Mouse (Mus musculus): ENCODE data around the gene Rad51b. TPM values are rescaled to one million over a fixed set of nuclear protein-coding genes. Genes with fewer than 3 reads are reported as not detected.

Gene Rad51b
- polyA plus RNA-seq, 1 experiment, result 13.8 TPM

DNA sequence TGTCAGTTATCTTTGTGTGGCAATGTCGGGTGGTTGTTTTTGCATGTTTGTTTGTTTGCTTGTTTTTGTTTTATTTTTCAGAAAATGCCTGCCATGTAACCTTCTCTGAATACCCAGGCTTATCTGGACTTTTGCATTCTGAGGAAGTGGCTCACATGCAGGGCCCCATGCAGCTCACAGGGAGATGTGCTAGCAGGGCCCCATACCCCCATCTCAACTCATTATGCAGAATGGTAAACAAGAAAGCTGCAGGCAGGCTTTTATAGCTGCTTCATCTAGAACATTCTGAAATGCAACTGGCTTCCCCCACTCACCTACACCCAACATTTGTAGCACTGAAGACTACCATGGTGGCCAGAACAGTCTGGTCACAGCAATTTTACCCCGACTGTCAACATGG, 557.4 kb downstream of the Rad51b start:
- H3K36me3 ChIP-seq (ENCODE audit: control insufficient read depth, insufficient read depth, low read length, poor library complexity, severe bottlenecking), result no peaks in the 10 kb centered on the region
- H3K9me3 ChIP-seq (replicated peaks; ENCODE audit: control insufficient read depth, insufficient read depth, low read length, poor library complexity, severe bottlenecking), result peaks cover 3% of the 10 kb centered on the region; the same call in 1 of the 2 replicates
- peaks cover 2% of the 10 kb centered on the region for H3K4me1 ChIP-seq (ENCODE audit: control insufficient read depth, insufficient read depth, low read length)
- no peaks in the 10 kb centered on the region for H3K27me3 ChIP-seq (ENCODE audit: control insufficient read depth, insufficient read depth, low read length, poor library complexity, severe bottlenecking)
- H3K27ac ChIP-seq (ENCODE audit: insufficient read depth, low read length), result no peak overlapping the region
- H3K9ac ChIP-seq (ENCODE audit: low read depth, poor library complexity, severe bottlenecking), result no peak overlapping the region
- H3K4me3 ChIP-seq (ENCODE audit: low read depth, low read length), result no peak overlapping the region
- TF ChIP-seq CTCF (IDR thresholded peaks at IDR 0.05; ENCODE audit: low read depth, low read length), result no peak

DNA sequence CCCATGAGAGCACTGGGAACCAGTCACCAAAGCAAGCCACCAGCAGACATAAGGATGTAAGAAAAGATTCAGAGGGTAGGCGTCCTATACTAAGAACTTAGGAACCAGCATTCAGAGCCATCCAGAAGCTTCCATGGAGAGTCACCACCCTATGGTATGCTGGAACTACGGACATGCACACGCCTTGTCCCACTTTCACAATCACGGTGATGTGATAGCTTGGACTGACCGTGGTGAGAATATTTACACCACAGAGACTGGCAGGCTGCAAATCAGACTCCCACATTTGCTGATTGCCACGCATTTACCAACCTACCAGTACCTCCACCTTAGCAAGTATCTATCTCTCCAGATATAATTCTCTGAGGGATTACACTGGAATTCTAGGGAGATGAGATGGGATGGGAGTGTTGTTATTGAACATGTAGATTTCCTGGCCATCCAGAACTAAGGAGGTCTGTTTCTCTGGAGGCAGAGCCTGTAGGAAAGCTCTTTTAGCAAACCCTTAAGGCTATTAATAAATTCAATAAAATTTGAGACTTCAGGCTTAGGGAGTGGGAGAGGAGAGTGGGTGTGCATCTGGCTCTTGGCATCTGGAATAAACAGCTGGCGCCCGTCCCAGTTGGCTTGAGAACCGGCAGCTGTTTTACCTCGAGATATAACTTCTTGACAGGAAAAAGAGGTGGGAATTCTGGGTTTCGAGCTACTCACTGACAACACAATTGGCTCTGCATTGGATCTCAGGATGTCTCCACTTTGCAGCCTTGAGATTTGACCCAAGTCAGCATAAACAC, 559.2 kb downstream of the Rad51b start:
- H3K9me3 ChIP-seq (replicated peaks; ENCODE audit: control insufficient read depth, insufficient read depth, low read length, poor library complexity, severe bottlenecking), result peaks cover 3% of the 10 kb centered on the region; the same call in 1 of the 2 replicates

DNA sequence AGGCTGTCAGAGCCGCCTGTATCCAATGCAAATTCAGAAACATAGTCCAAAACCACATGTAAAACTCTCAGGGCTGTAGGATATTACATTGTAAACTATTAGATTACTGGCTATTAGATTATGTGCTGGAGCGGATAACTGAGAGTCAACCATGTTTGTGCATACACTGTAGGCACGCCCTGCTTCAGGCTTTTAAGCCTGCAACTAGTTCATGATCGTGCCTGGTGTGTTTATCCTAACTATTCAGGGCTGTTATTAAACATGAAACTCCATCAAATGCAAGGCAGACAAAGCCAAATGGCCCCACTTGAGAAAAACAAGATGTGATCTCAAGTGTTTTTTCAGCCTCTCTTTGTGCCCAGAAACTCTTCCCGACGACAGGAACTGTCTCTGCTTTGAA, 560.6 kb downstream of the Rad51b start:
- Histone ChIP-seq H3K9me3 (replicated peaks; ENCODE audit: control insufficient read depth, insufficient read depth, low read length, poor library complexity, severe bottlenecking) (peaks cover 3% of the 10 kb centered on the region; the same call in 1 of the 2 replicates), H3K4me3 (ENCODE audit: low read depth, low read length) (no peak overlapping the region), H3K9ac (ENCODE audit: low read depth, poor library complexity, severe bottlenecking) (no peak overlapping the region), H3K4me1 (ENCODE audit: control insufficient read depth, insufficient read depth, low read length) (peaks cover 2% of the 10 kb centered on the region), H3K27ac (ENCODE audit: insufficient read depth, low read length) (no peak overlapping the region), H3K36me3 (ENCODE audit: control insufficient read depth, insufficient read depth, low read length, poor library complexity, severe bottlenecking) (no peaks in the 10 kb centered on the region), H3K27me3 (ENCODE audit: control insufficient read depth, insufficient read depth, low read length, poor library complexity, severe bottlenecking) (no peaks in the 10 kb centered on the region)
- TF ChIP-seq EP300 (IDR thresholded peaks at IDR 0.05; ENCODE audit: insufficient read depth, low read depth, low read length) (no peak), CTCF (IDR thresholded peaks at IDR 0.05; ENCODE audit: low read depth, low read length) (no peak)

More for the DNA sequence above, 559.2 kb downstream of the Rad51b start:
- Histone ChIP-seq H3K36me3 (ENCODE audit: control insufficient read depth, insufficient read depth, low read length, poor library complexity, severe bottlenecking) (no peaks in the 10 kb centered on the region), H3K27ac (ENCODE audit: insufficient read depth, low read length) (no peak overlapping the region), H3K27me3 (ENCODE audit: control insufficient read depth, insufficient read depth, low read length, poor library complexity, severe bottlenecking) (no peaks in the 10 kb centered on the region), H3K4me3 (ENCODE audit: low read depth, low read length) (no peak overlapping the region), H3K4me1 (ENCODE audit: control insufficient read depth, insufficient read depth, low read length) (peaks cover 4% of the 10 kb centered on the region), H3K9ac (ENCODE audit: low read depth, poor library complexity, severe bottlenecking) (no peak overlapping the region)
- TF ChIP-seq CTCF (IDR thresholded peaks at IDR 0.05; ENCODE audit: low read depth, low read length), result no peak
- no peak for TF ChIP-seq POLR2A (IDR thresholded peaks at IDR 0.05; ENCODE audit: insufficient read depth, low read length)
- TF ChIP-seq EP300 (IDR thresholded peaks at IDR 0.05; ENCODE audit: insufficient read depth, low read depth, low read length), result no peak

DNA sequence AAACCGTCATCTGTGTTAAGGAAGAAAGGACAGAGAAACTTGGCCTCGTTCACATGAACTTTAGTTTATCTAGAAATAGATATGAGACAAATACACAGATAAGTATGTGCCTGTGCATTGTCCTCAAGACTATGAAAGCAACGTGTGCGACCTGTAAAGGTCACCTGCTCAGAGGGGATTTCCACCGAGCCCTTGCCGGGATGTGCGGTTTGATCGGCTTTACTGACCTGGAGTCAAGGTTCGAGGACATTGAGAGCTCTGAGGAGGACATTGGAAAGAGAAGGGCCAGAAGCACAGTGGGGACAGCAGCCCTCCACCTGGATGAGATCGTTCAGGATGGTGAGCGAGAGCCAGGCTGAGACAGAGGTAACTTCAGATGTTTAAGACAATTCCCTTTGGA, 561.3 kb downstream of the Rad51b start:
- Histone ChIP-seq H3K4me3 (ENCODE audit: low read depth, low read length) (no peak overlapping the region), H3K36me3 (ENCODE audit: control insufficient read depth, insufficient read depth, low read length, poor library complexity, severe bottlenecking) (no peaks in the 10 kb centered on the region), H3K9me3 (replicated peaks; ENCODE audit: control insufficient read depth, insufficient read depth, low read length, poor library complexity, severe bottlenecking) (no peaks in the 10 kb centered on the region), H3K9ac (ENCODE audit: low read depth, poor library complexity, severe bottlenecking) (no peak overlapping the region), H3K4me1 (ENCODE audit: control insufficient read depth, insufficient read depth, low read length) (peaks cover 2% of the 10 kb centered on the region), H3K27ac (ENCODE audit: insufficient read depth, low read length) (no peak overlapping the region), H3K27me3 (ENCODE audit: control insufficient read depth, insufficient read depth, low read length, poor library complexity, severe bottlenecking) (no peaks in the 10 kb centered on the region)
- TF ChIP-seq EP300 (IDR thresholded peaks at IDR 0.05; ENCODE audit: insufficient read depth, low read depth, low read length) (no peak), CTCF (IDR thresholded peaks at IDR 0.05; ENCODE audit: low read depth, low read length) (no peak), POLR2A (IDR thresholded peaks at IDR 0.05; ENCODE audit: insufficient read depth, low read length) (no peak)

DNA sequence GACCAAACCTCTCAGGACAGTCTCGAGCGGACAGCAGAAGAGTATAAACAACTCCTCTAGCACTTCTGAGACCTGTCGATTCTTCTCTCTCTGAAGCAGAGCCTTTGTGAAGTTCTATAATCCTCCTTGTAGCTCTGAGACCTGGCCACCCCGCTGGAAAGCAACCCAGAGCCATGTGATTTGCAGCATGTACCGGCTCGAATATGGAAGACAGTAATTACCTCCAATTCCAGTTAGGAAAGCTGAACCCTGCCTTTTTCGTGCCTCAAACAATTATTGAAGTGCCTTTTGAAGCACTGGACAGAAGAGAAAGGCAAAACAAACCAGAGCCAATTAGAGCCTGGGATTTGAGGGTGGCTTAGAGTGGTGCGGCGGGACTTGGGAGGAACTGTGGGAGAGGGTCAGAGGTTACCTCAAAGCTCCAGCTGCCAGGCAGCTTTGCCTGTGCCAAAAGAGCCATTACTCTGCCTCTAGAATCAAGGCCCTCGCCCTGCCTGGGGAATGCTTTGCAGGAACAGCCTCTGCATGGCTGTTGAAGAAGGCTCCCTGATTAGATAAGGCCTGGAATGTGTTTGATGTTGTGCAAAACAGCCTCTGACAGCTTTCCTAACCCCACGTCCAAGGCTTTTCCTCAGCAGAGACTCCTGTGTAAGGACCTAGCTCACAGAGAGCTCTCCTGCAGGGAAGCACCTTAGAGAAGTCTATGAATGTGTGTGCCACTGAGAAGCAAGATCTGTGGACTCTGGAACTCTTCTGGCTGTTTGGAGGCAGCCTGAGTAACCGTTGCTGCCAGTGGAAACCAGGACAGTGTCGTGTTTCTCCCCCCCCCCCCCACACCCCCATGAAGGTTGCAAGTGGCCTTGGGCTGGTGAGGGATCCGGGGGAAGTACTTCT, 562.5 kb downstream of the Rad51b start:
- Histone ChIP-seq H3K9me3 (replicated peaks; ENCODE audit: control insufficient read depth, insufficient read depth, low read length, poor library complexity, severe bottlenecking) (no peaks in the 10 kb centered on the region), H3K4me1 (ENCODE audit: control insufficient read depth, insufficient read depth, low read length) (peaks cover 3% of the 10 kb centered on the region), H3K4me3 (ENCODE audit: low read depth, low read length) (no peak overlapping the region), H3K36me3 (ENCODE audit: control insufficient read depth, insufficient read depth, low read length, poor library complexity, severe bottlenecking) (no peaks in the 10 kb centered on the region), H3K27me3 (ENCODE audit: control insufficient read depth, insufficient read depth, low read length, poor library complexity, severe bottlenecking) (no peaks in the 10 kb centered on the region), H3K9ac (ENCODE audit: low read depth, poor library complexity, severe bottlenecking) (no peak overlapping the region), H3K27ac (ENCODE audit: insufficient read depth, low read length) (no peak overlapping the region)
- no peak for TF ChIP-seq EP300 (IDR thresholded peaks at IDR 0.05; ENCODE audit: insufficient read depth, low read depth, low read length)
- no peak for TF ChIP-seq CTCF (IDR thresholded peaks at IDR 0.05; ENCODE audit: low read depth, low read length)
- TF ChIP-seq POLR2A (IDR thresholded peaks at IDR 0.05; ENCODE audit: insufficient read depth, low read length), result no peak

DNA sequence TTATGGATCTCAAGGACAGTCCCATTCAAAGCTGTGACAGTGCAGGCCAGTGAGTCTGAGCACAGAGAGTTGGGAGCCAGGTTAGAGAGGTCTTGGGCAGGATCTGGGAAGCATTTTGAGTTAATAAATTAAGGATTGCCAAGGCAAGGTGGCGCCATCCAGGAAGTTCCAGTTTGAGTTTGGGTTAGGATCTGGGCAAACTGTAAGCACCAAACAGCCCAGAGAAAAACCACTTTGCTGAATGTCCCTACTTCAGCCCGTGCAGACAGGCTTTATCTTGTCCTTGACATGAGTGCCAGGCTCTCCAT, 563.1 kb downstream of the Rad51b start:
- Histone ChIP-seq H3K27me3 (ENCODE audit: control insufficient read depth, insufficient read depth, low read length, poor library complexity, severe bottlenecking) (no peaks in the 10 kb centered on the region), H3K4me3 (ENCODE audit: low read depth, low read length) (no peak overlapping the region), H3K36me3 (ENCODE audit: control insufficient read depth, insufficient read depth, low read length, poor library complexity, severe bottlenecking) (no peaks in the 10 kb centered on the region), H3K4me1 (ENCODE audit: control insufficient read depth, insufficient read depth, low read length) (peaks cover 4% of the 10 kb centered on the region), H3K27ac (ENCODE audit: insufficient read depth, low read length) (no peak overlapping the region), H3K9me3 (replicated peaks; ENCODE audit: control insufficient read depth, insufficient read depth, low read length, poor library complexity, severe bottlenecking) (no peaks in the 10 kb centered on the region), H3K9ac (ENCODE audit: low read depth, poor library complexity, severe bottlenecking) (no peak overlapping the region)
- TF ChIP-seq EP300 (IDR thresholded peaks at IDR 0.05; ENCODE audit: insufficient read depth, low read depth, low read length) (no peak), CTCF (IDR thresholded peaks at IDR 0.05; ENCODE audit: low read depth, low read length) (no peak), POLR2A (IDR thresholded peaks at IDR 0.05; ENCODE audit: insufficient read depth, low read length) (no peak)

Other genes starting within 250 kb of the Rad51b start
- 12.9 and 13.5 TPM in 2 replicates for gene Pigh, start 207.6 kb upstream of the Rad51b start, polyA plus RNA-seq (2011; ENCODE audit: insufficient read depth, insufficient read length, low read depth, missing spikeins)
- not detected in 2 replicates for gene Arg2, start 166.5 kb upstream of the Rad51b start, polyA plus RNA-seq (2011; ENCODE audit: insufficient read depth, insufficient read length, low read depth, missing spikeins)
- 58.9 and 59.7 TPM in 2 replicates for gene Vti1b, start 124.6 kb upstream of the Rad51b start, polyA plus RNA-seq (2011; ENCODE audit: insufficient read depth, insufficient read length, low read depth, missing spikeins)
- 42.1 and 43.2 TPM in 2 replicates for gene Rdh11, start 105.0 kb upstream of the Rad51b start, polyA plus RNA-seq (2011; ENCODE audit: insufficient read depth, insufficient read length, low read depth, missing spikeins)
- 1.6 and 2.1 TPM in 2 replicates for gene Rdh12, start 88.4 kb upstream of the Rad51b start, polyA plus RNA-seq (2011; ENCODE audit: insufficient read depth, insufficient read length, low read depth, missing spikeins)
- 32.2 and 33.6 TPM in 2 replicates for gene Zfyve26, start 978 bp upstream of the Rad51b start, polyA plus RNA-seq (2011; ENCODE audit: insufficient read depth, insufficient read length, low read depth, missing spikeins)